Comparison of ENCODE assay signal across 8 mouse cellular contexts in genomic region chr2:3327351-3327750, GRCm38 (mm10). TPM values are rescaled to one million over a fixed set of nuclear protein-coding genes. Genes with fewer than 3 reads are reported as not detected.
DNase-seq lines count a peak whose midpoint lies in the region; ATAC-seq and TF ChIP-seq lines count a peak whose summit lies in the region.

No protein-coding gene starts in this region.

- no peaks in the 10 kb centered on the region for H3K4me1 ChIP-seq in heart, adult 2 months (ENCODE audit: control insufficient read depth, insufficient read depth, low read length)
- H3K4me1 ChIP-seq in kidney, postnatal 0 days (replicated peaks; ENCODE audit: insufficient read depth, low read length): no peaks in the 10 kb centered on the region

- no peaks in the 10 kb centered on the region for H3K79me2 ChIP-seq in heart, adult 2 months (replicated peaks; ENCODE audit: control insufficient read depth, insufficient read depth, low read length)

- no peak overlapping the region for H3K27ac ChIP-seq in heart, adult 2 months
- H3K27ac ChIP-seq in kidney, postnatal 0 days: no peak overlapping the region

- ATAC-seq in kidney, postnatal 0 days (replicated peaks; ENCODE audit: low FRiP score, low read depth): no peak

- whole genome bisulfite sequencing in heart, adult 2 months: 28% methylated on average over 1 of the region's 1 CpGs
- WGBS in kidney, postnatal 0 days: 56% methylated on average over 1 of the region's 1 CpGs

- no peaks in the 10 kb centered on the region; the same call in none of the 2 replicates for H3K36me3 ChIP-seq in heart, adult 2 months (ENCODE audit: control insufficient read depth, insufficient read depth, low read length)
- peaks cover 26% of the 10 kb centered on the region for H3K36me3 ChIP-seq in kidney, postnatal 0 days (ENCODE audit: insufficient read depth, low read length)

- intact Hi-C loops in heart, adult 2 months (cut with DNase I): loop anchor here (2.0 kb wide), 1 partner anchor 239 kb away; no protein-coding TSS in a partner anchor
- intact Hi-C loops in heart, postnatal 25 days (cut with DNase I): loop anchor here (5.0 kb wide), 2 partner anchors 210 to 235 kb away; no protein-coding TSS in a partner anchor

- no peak overlapping the region for H3K4me2 ChIP-seq in kidney, postnatal 0 days (ENCODE audit: low read length)

- H3K9ac ChIP-seq in heart, adult 2 months (ENCODE audit: low read depth, low read length): no peak overlapping the region
- no peak overlapping the region for H3K9ac ChIP-seq in kidney, postnatal 0 days (ENCODE audit: low read depth, low read length)

- peak; percentile 51 to 60 for DNase-seq in heart, adult 2 months
- DNase-seq in heart, postnatal 25 days (ENCODE audit: low spot score): no peak
- peak; percentile 78 for DNase-seq in A20 (ENCODE audit: low read depth, low spot score)
- peak; percentile 84 for DNase-seq in adrenal gland, postnatal 10 days
- DNase-seq in embryo, embryonic 9.5 days (ENCODE audit: extremely low spot score): peak; percentile 17
- peak; percentile 54 for DNase-seq in kidney, postnatal 0 days (ENCODE audit: low spot score)
- DNase-seq in mesoderm, embryonic 11.5 days (ENCODE audit: low read depth, low spot score): peak; percentile 54
- DNase-seq in urinary bladder, postnatal 36 days (ENCODE audit: low spot score in 2 of 2): peak; percentile 49 to 51

- peak; percentile 86 for TF ChIP-seq CTCF in heart, adult 2 months (IDR thresholded peaks at IDR 0.05)
- peak; percentile 75 for TF ChIP-seq CTCF in kidney, postnatal 0 days (IDR thresholded peaks at IDR 0.05; ENCODE audit: low read depth)

- H3K27me3 ChIP-seq in heart, adult 2 months (ENCODE audit: control insufficient read depth, insufficient read depth, low read length): no peaks in the 10 kb centered on the region
- no peaks in the 10 kb centered on the region for H3K27me3 ChIP-seq in kidney, postnatal 0 days (ENCODE audit: insufficient read depth, low read length)

- H3K4me3 ChIP-seq in heart, adult 2 months: no peak overlapping the region
- H3K4me3 ChIP-seq in kidney, postnatal 0 days (replicated peaks; ENCODE audit: low read depth, low read length): no peak overlapping the region

- TF ChIP-seq POLR2A in heart, adult 2 months (IDR thresholded peaks at IDR 0.05; ENCODE audit: insufficient read depth, low read depth, low read length): no peak

- TF ChIP-seq EP300 in heart, adult 2 months (IDR thresholded peaks at IDR 0.05; ENCODE audit: insufficient read depth, low read depth, low read length): no peak

- no peaks in the 10 kb centered on the region for H3K9me3 ChIP-seq in kidney, postnatal 0 days (replicated peaks; ENCODE audit: low read length)

RNA-seq across cellular contexts. Expression of gene Rpp38, which starts 5.1 kb away (rescaled TPM):
- total RNA-seq in heart, adult 2 months (2021): 1 to 10 TPM; 4.3 to 5.8 TPM
- 2.8 and 5.4 TPM in 2 replicates for polyA plus RNA-seq in heart, adult 2 months (2012; rRNA removed)
- total RNA-seq in heart, postnatal 25 days (2021): 1 to 10 TPM; 3.8 to 4.1 TPM
- 10 to 100 TPM in 1 of 2 experiments, 1 to 10 TPM in 1; 9.6 to 16.8 TPM for total RNA-seq in adrenal gland, postnatal 10 days (2021)
- 25.2 and 25.6 TPM in 2 replicates for polyA plus RNA-seq in kidney, postnatal 0 days (2015; fragmentation: Nextera tagmentation; extraction: Ambion mirVana)

RNA-seq across cellular contexts. Expression of gene Acbd7, which starts 8.6 kb away (rescaled TPM):
- total RNA-seq in heart, adult 2 months (2021): 1 to 10 TPM; 1.1 to 1.7 TPM
- not detected in 2 replicates for polyA plus RNA-seq in heart, adult 2 months (2012; rRNA removed)
- under 1 TPM in 1 of 2 experiments, not detected in 1; 0.56 TPM for total RNA-seq in heart, postnatal 25 days (2021)
- under 1 TPM in 1 of 2 experiments, not detected in 1; 0.64 TPM for total RNA-seq in adrenal gland, postnatal 10 days (2021)
- 1.0 and 1.5 TPM in 2 replicates for polyA plus RNA-seq in kidney, postnatal 0 days (2015; fragmentation: Nextera tagmentation; extraction: Ambion mirVana)

RNA-seq across cellular contexts. Expression of gene Nmt2, which starts 43.3 kb away (rescaled TPM):
- total RNA-seq in heart, adult 2 months (2021): 10 to 100 TPM in 1 of 2 experiments, 1 to 10 TPM in 1; 7.8 to 10.4 TPM
- polyA plus RNA-seq in heart, adult 2 months (2012; rRNA removed): 3.7 and 5.6 TPM in 2 replicates
- total RNA-seq in heart, postnatal 25 days (2021): 1 to 10 TPM; 9.2 to 9.9 TPM
- 10 to 100 TPM; 49.0 to 55.3 TPM for total RNA-seq in adrenal gland, postnatal 10 days (2021)
- 34.9 and 40.1 TPM in 2 replicates for polyA plus RNA-seq in kidney, postnatal 0 days (2015; fragmentation: Nextera tagmentation; extraction: Ambion mirVana)

Comparison
In these comparisons a context has a peak if more than half of its experiments do, and no peak if none do; other contexts are left out.
1. RNA of gene Nmt2, which starts 43.3 kb away (total RNA-seq): 49.0 to 55.3 TPM in adrenal gland, postnatal 10 days; 7.8 to 10.4 TPM in heart, adult 2 months and 9.2 to 9.9 TPM in heart, postnatal 25 days; every median in the first group is over 4 times any median in the second.